Mouse (Mus musculus) limb, embryonic 14.5 days (tissue): Measurements from ENCODE around the gene Ins2. TPM values are rescaled to one million over a fixed set of nuclear protein-coding genes. Genes with fewer than 3 reads are reported as not detected.

Source experiments
- ATAC-seq: fragments of 200-750 bp; cut with Nextera tagmentation; 2 replicates; pipeline ENCODE4 v1.8.0; 2017; ENCODE audit warnings: low read depth, moderate number of reproducible peaks, moderate TSS enrichment; ENCODE audit not compliant: low FRiP score
- DNase-seq: peaks from one replicate; pipeline ENCODE4 v3.0.0-alpha.2; 2015; ENCODE audit warnings: low spot score
- H3K27ac ChIP-seq: fragments of 300-500 bp; sonication (generic); replicated peaks from 2 replicates; pipeline ENCODE4 v1.5.1; 2014; ENCODE audit warnings: low read depth, mild to moderate bottlenecking, low read length, moderate library complexity, mixed read lengths
- H3K27me3 ChIP-seq: fragments of 300-500 bp; sonication (generic); 2 replicates; pipeline ENCODE4 v1.6.1; 2014; ENCODE audit warnings: low read length, mixed read lengths; ENCODE audit not compliant: control insufficient read depth, insufficient read depth
- H3K36me3 ChIP-seq: fragments of 300-500 bp; sonication (generic); 2 replicates; pipeline ENCODE4 v1.6.1; 2014; ENCODE audit warnings: mild to moderate bottlenecking, low read length, moderate library complexity, mixed read lengths; ENCODE audit not compliant: control insufficient read depth, insufficient read depth
- H3K4me1 ChIP-seq: fragments of 300-500 bp; sonication (generic); 2 replicates; pipeline ENCODE4 v1.6.1; 2014; ENCODE audit warnings: antibody characterized with exemption, low read length, mixed read lengths; ENCODE audit not compliant: control insufficient read depth, insufficient read depth
- H3K4me2 ChIP-seq: fragments of 300-500 bp; sonication (generic); replicated peaks from 2 replicates; pipeline ENCODE4 v1.6.1; 2014; ENCODE audit warnings: low read depth, mild to moderate bottlenecking, low read length, moderate library complexity; ENCODE audit not compliant: severe bottlenecking
- H3K4me3 ChIP-seq: fragments of 300-500 bp; sonication (generic); replicated peaks from 2 replicates; pipeline ENCODE4 v1.5.1; 2014; ENCODE audit warnings: low read length
- H3K9ac ChIP-seq: fragments of 300-500 bp; sonication (generic); 2 replicates; pipeline ENCODE4 v1.6.1; 2014; ENCODE audit warnings: mild to moderate bottlenecking, low read depth, low read length, moderate library complexity; ENCODE audit not compliant: severe bottlenecking
- H3K9me3 ChIP-seq: fragments of 300-500 bp; sonication (generic); 2 replicates; pipeline ENCODE4 v1.6.1; 2016; ENCODE audit warnings: low read length; ENCODE audit not compliant: control insufficient read depth
- POLR2A ChIP-seq: fragments of 200-500 bp; IDR thresholded peaks from 2 replicates; pipeline ENCODE4 v1.8.0; 2012; ENCODE audit warnings: inconsistent platforms, mild to moderate bottlenecking, moderate library complexity, borderline replicate concordance; ENCODE audit not compliant: insufficient read depth, insufficient read length; ENCODE audit errors: extremely low read depth
- WGBS: fragments of 180-500 bp; shearing (Covaris S2); extraction: QIAGEN DNeasy Blood & Tissue Kit; methylation state at CpG from one replicate; pipeline ENCODE4 v1.1.7; 2014; 5-methylcytosine and 5-hydroxymethylcytosine counted together
- polyA plus RNA-seq, 2 experiments: library from polyadenylated mRNA; depleted of rRNA in 1 of 2; stranded (reverse) in 1 of 2; unstranded in 1 of 2; fragments of >200 nt; fragmentation: Nextera tagmentation in 1 of 2; extraction: Ambion mirVana in 1 of 2; gene quantifications; 2 replicates each; pipeline versions ENCODE4 v1.2.1 to v1.2.3; 2012 to 2014

The Ins2 gene
- polyA plus RNA-seq, 2 experiments, result not detected

DNA sequence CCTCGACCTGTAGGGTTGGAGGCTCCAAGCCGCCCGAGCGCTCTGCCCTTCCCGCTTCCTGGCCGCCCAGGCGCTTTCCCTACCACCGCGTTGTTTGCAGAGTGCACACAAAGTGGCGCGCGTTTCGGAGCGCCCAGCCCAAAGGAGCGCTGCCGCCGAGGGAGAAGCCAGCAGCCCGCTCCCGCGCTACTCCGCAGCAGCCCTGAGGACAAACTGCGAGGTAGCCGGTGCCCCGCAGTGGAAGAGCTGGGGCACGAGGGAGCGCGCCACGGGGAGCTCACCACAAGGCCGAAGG is 82.6 kb downstream of the Ins2 start:
- peak overlapping the region; percentile 96 for H3K9ac ChIP-seq
- DNase-seq, result no peak

DNA sequence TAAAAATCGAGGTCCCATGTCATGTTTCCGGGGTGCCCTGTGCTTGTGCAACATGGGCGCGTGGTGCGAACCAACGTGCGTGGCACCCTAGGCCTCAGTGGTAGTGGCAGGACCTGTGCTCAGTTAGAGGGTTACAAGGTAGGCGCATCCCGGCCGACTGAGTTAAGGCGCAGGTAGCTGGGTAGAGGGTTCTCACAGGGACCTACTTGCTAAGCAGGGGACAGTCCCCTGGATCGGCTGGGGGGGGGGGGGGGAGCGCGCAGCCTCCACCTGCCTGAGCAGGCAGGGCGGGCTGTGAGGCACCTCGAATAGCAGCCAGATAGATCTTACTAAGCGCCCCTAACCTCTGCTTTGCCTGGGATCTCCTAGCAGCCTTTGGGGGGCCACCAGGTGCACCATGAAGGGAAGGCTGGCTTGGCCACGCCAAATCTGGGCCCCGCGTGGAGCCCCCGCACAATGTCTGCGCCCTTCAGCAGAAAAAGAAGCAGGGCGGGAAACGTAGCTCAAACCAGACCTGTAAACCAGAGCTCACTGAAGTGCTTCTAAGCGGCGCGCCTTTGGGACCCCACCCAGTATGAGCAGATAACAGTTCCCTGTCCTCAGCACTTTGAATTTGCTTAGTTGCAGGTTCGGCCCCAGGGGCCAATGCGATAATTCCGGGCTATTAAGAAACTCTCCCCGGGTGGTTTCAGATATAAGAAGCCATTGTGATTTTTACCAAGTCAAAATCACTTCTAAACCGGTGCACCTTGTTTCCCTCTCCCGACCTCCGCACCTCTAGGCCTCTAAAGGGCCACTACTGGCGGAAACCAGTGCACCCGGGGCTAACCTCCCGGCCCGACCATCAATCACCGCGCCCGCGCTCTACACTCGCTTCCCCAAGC is 83.2 kb downstream of the Ins2 start:
- Histone ChIP-seq H3K4me2 (peak overlapping the region; percentile 67), H3K4me3 (peak overlapping the region; percentile 71), H3K36me3 (peaks cover 22% of the 10 kb centered on the region), H3K27ac (peak overlapping the region; percentile 96), H3K9ac (peak overlapping the region; percentile 96), H3K9me3 (no peaks in the 10 kb centered on the region), H3K4me1 (peaks cover 3% of the 10 kb centered on the region; the same call in 1 of the 2 replicates), H3K27me3 (peaks cover 81% of the 10 kb centered on the region)
- 1% methylated on average over 39 of the region's 43 CpGs for WGBS
- ATAC-seq (0 out of 2 replicates have a peak, but pooled peaks have one; percentile 3), DNase-seq (no peak)
- no peak for TF ChIP-seq POLR2A

More for the DNA sequence above, 82.6 kb downstream of the Ins2 start:
- Histone ChIP-seq H3K9me3 (no peaks in the 10 kb centered on the region), H3K4me1 (peaks cover 3% of the 10 kb centered on the region; the same call in 1 of the 2 replicates), H3K4me2 (peak overlapping the region; percentile 67), H3K4me3 (peak overlapping the region; percentile 71), H3K27me3 (peaks cover 82% of the 10 kb centered on the region), H3K36me3 (peaks cover 16% of the 10 kb centered on the region), H3K27ac (peak overlapping the region; percentile 96)
- TF ChIP-seq POLR2A, result 0 out of 2 replicates have a peak, but pooled peaks have one; percentile 6
- 0% methylated on average over 25 of the region's 29 CpGs for WGBS
- ATAC-seq, result no peak

DNA sequence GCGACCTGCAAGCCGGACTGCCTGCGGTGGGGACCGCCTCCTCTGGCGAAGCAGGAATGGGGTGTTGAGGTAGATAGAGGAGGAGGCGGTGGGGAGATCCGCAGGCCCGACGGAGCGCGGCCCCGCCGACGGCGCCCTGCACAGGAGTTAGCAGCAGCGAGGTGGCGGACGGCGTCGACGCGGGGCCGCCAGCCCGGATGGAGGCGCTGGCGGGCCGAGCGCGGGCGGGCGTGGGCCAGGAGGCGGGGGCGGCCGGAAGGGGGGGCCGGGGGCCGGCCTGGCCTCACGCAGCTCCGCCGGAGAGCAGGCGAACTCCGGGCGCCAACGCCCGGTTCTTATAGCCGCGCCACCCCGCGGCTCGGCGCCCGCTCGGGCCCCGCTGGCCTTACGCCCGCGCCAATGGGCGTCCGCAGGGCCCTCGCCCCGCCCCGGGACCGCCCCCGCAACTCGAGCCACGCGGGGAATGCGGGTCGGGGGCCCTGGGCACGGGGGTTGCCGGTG is 84.0 kb downstream of the Ins2 start:
- H3K4me3 ChIP-seq, result peak overlapping the region; percentile 71
- H3K4me2 ChIP-seq, result peak overlapping the region; percentile 67
- H3K9me3 ChIP-seq, result no peaks in the 10 kb centered on the region
- 0 out of 2 replicates have a peak, but pooled peaks have one; percentile 29 for TF ChIP-seq POLR2A
- H3K27me3 ChIP-seq, result peaks cover 82% of the 10 kb centered on the region
- peaks cover 3% of the 10 kb centered on the region; the same call in 1 of the 2 replicates for H3K4me1 ChIP-seq
- ATAC-seq (peak; percentile 65), DNase-seq (peak; percentile 86)
- peak overlapping the region; percentile 96 for H3K9ac ChIP-seq
- H3K36me3 ChIP-seq, result peaks cover 30% of the 10 kb centered on the region
- WGBS, result under 1% methylated on average over 37 of the region's 70 CpGs
- H3K27ac ChIP-seq, result peak overlapping the region; percentile 96

DNA sequence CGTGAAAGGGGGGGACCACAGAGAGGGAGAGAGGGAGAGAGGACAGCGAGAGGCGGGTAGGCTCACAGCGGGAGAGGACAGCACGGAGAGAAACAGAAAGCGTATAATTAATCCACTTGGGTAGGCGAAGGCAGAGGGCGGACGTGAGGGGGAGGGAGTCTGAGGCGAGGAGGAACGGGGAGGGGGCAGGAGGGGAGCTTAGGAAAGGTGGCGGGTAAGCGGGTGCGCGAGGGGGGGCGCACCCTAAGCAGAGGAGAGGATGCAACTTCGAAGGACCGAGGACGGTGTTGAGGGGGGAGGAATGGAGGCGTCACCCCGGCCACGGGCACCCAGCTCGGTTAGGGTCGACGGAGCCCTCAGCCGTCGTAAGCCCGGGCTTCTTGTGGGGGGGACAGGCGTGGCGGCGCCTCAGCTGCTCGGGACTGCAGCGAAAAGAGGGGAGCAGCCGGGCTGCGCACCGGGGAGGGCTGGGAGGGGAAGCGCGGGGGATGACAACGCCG is 84.5 kb downstream of the Ins2 start:
- Histone ChIP-seq H3K27me3 (peaks cover 82% of the 10 kb centered on the region), H3K4me1 (no peaks in the 10 kb centered on the region; the same call in 1 of the 2 replicates)
- no peak for TF ChIP-seq POLR2A

DNA sequence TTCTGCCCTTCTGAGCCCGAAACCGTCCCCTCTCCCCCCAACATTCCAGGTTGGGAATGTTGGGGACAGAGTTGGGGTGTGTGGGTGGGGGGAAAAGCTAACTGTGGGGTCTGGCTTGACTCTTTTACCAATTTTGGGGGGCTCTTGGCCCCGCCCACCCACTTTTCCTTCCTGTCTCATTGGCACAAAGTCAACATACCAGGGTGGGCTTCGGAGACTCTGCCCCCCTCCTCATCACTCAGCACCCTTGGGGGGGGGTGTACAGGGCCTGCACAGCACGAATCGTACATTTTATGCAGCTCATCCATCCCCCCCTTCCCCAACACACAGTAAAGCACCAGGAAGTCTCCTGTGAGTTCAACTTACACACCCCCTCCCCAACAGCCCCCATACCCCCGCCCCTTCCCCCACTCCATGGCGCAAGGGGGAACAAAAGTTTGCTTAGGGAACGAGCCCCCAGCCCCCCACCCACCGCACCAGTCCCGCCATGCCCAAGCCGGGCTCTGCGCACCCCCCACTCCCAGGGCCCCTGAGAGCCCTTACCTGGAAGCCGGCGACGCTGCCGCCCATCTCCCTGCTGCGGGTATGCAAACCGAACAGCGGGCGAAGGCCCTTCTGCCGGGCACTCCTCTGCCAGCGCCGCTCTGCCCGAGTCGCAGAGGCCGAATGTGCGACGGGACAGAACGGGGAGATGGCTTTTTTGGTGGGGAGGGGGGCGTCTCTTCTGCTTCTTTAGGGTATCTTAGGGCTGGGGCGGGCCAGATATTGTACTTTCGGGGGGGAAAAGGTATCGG is 85.2 kb downstream of the Ins2 start:
- Histone ChIP-seq H3K9me3 (no peaks in the 10 kb centered on the region), H3K4me1 (no peaks in the 10 kb centered on the region), H3K9ac (peak overlapping the region; percentile 96), H3K4me3 (peak overlapping the region; percentile 71), H3K27me3 (peaks cover 76% of the 10 kb centered on the region), H3K4me2 (peak overlapping the region; percentile 67), H3K36me3 (peaks cover 37% of the 10 kb centered on the region), H3K27ac (peak overlapping the region; percentile 96)
- 0 out of 2 replicates have a peak, but pooled peaks have one; percentile 13 for TF ChIP-seq POLR2A
- ATAC-seq (peak; percentile 3), DNase-seq (no peak)
- under 1% methylated on average over 32 of the region's 34 CpGs for WGBS

More for the DNA sequence above, 84.5 kb downstream of the Ins2 start:
- no peaks in the 10 kb centered on the region for H3K9me3 ChIP-seq
- H3K9ac ChIP-seq, result peak overlapping the region; percentile 96
- ATAC-seq (peak; percentile 0; the same call in 1 of the 2 replicates), DNase-seq (no peak)
- 0% methylated on average over 31 of the region's 40 CpGs for WGBS
- H3K4me3 ChIP-seq, result peak overlapping the region; percentile 71
- peak overlapping the region; percentile 96 for H3K27ac ChIP-seq
- H3K4me2 ChIP-seq, result peak overlapping the region; percentile 67
- peaks cover 35% of the 10 kb centered on the region for H3K36me3 ChIP-seq
